Mouse (Mus musculus): ENCODE data around the gene Smarcc1. TPM values are rescaled to one million over a fixed set of nuclear protein-coding genes. Genes with fewer than 3 reads are reported as not detected.
A peak's percentile ranks its signal among the peaks of the same experiment; 100 is the strongest.

Smarcc1 gene
- polyA plus RNA-seq, 1 experiment from 2014 or later = 190 TPM

- no peak overlapping the region for H3K4me2 ChIP-seq (ENCODE audit: low read depth, low read length)
- no peaks in the 10 kb centered on the region for H3K4me1 ChIP-seq (ENCODE audit: control insufficient read depth, insufficient read depth, low read length)
- no peak overlapping the region for H3K9ac ChIP-seq (replicated peaks; ENCODE audit: low read length)
- DNase-seq (ENCODE audit: low spot score) (no peak), ATAC-seq (replicated peaks; ENCODE audit: insufficient number of reproducible peaks, low FRiP score, low TSS enrichment, low read depth) (no peak)
- H3K9me3 ChIP-seq (replicated peaks; ENCODE audit: control insufficient read depth, low read length) = no peaks in the 10 kb centered on the region
- H3K27me3 ChIP-seq (ENCODE audit: control insufficient read depth, insufficient read depth, low read length) = no peaks in the 10 kb centered on the region
- H3K27ac ChIP-seq (replicated peaks; ENCODE audit: low read depth, low read length) = no peak overlapping the region
- H3K4me3 ChIP-seq (ENCODE audit: low read depth, low read length) = no peak overlapping the region
- WGBS = 93% methylated on average over 5 of the region's 5 CpGs
- H3K36me3 ChIP-seq (replicated peaks; ENCODE audit: control insufficient read depth, insufficient read depth, low read depth, low read length) = peaks cover 25% of the 10 kb centered on the region
Observed at GRCm38 (mm10) chr9:110170858-110171257, 53.4 kb downstream of the Smarcc1 start.

GRCm38 (mm10) chr9:110199870-110200269 is 82.4 kb downstream of the Smarcc1 start:
- no peak overlapping the region for H3K4me3 ChIP-seq (ENCODE audit: low read depth, low read length)
- WGBS = 89% methylated on average over 2 of the region's 2 CpGs
- peaks cover 23% of the 10 kb centered on the region for H3K36me3 ChIP-seq (replicated peaks; ENCODE audit: control insufficient read depth, insufficient read depth, low read depth, low read length)
- H3K4me1 ChIP-seq (ENCODE audit: control insufficient read depth, insufficient read depth, low read length) = no peaks in the 10 kb centered on the region
- H3K27ac ChIP-seq (replicated peaks; ENCODE audit: low read depth, low read length) = no peak overlapping the region
- H3K4me2 ChIP-seq (ENCODE audit: low read depth, low read length) = no peak overlapping the region
- H3K9me3 ChIP-seq (replicated peaks; ENCODE audit: control insufficient read depth, low read length) = no peaks in the 10 kb centered on the region
- ATAC-seq (replicated peaks; ENCODE audit: insufficient number of reproducible peaks, low FRiP score, low TSS enrichment, low read depth) (no peak), DNase-seq (ENCODE audit: low spot score) (no peak)
- H3K27me3 ChIP-seq (ENCODE audit: control insufficient read depth, insufficient read depth, low read length) = no peaks in the 10 kb centered on the region
- H3K9ac ChIP-seq (replicated peaks; ENCODE audit: low read length) = no peak overlapping the region

GRCm38 (mm10) chr9:110205526-110206404 is 88.3 kb downstream of the Smarcc1 start:
- peaks cover 5% of the 10 kb centered on the region for H3K36me3 ChIP-seq (replicated peaks; ENCODE audit: control insufficient read depth, insufficient read depth, low read depth, low read length)

GRCm38 (mm10) chr9:110206437-110206836 is 88.9 kb downstream of the Smarcc1 start:
- Histone ChIP-seq H3K9me3 (replicated peaks; ENCODE audit: control insufficient read depth, low read length) (no peaks in the 10 kb centered on the region), H3K27me3 (ENCODE audit: control insufficient read depth, insufficient read depth, low read length) (no peaks in the 10 kb centered on the region), H3K27ac (replicated peaks; ENCODE audit: low read depth, low read length) (no peak overlapping the region), H3K4me3 (ENCODE audit: low read depth, low read length) (no peak overlapping the region), H3K36me3 (replicated peaks; ENCODE audit: control insufficient read depth, insufficient read depth, low read depth, low read length) (peaks cover 5% of the 10 kb centered on the region), H3K4me1 (ENCODE audit: control insufficient read depth, insufficient read depth, low read length) (no peaks in the 10 kb centered on the region), H3K4me2 (ENCODE audit: low read depth, low read length) (no peak overlapping the region), H3K9ac (replicated peaks; ENCODE audit: low read length) (no peak overlapping the region)
- DNase-seq (ENCODE audit: low spot score) (no peak), ATAC-seq (replicated peaks; ENCODE audit: insufficient number of reproducible peaks, low FRiP score, low TSS enrichment, low read depth) (no peak)
- WGBS = 52% methylated on average over 2 of the region's 2 CpGs

More at GRCm38 (mm10) chr9:110205526-110206404, 88.3 kb downstream of the Smarcc1 start:
- Histone ChIP-seq H3K4me2 (ENCODE audit: low read depth, low read length) (no peak overlapping the region), H3K27me3 (ENCODE audit: control insufficient read depth, insufficient read depth, low read length) (no peaks in the 10 kb centered on the region), H3K4me3 (ENCODE audit: low read depth, low read length) (no peak overlapping the region), H3K9ac (replicated peaks; ENCODE audit: low read length) (no peak overlapping the region), H3K4me1 (ENCODE audit: control insufficient read depth, insufficient read depth, low read length) (no peaks in the 10 kb centered on the region), H3K27ac (replicated peaks; ENCODE audit: low read depth, low read length) (peak overlapping the region; percentile 37), H3K9me3 (replicated peaks; ENCODE audit: control insufficient read depth, low read length) (no peaks in the 10 kb centered on the region)
- 18% methylated on average over 15 of the region's 15 CpGs for WGBS
- peak; percentile 84 for DNase-seq (ENCODE audit: low spot score)
- peak; percentile 96 for ATAC-seq (replicated peaks; ENCODE audit: insufficient number of reproducible peaks, low FRiP score, low TSS enrichment, low read depth)

GRCm38 (mm10) chr9:110208265-110208664 is 90.8 kb downstream of the Smarcc1 start:
- H3K27me3 ChIP-seq (ENCODE audit: control insufficient read depth, insufficient read depth, low read length) = no peaks in the 10 kb centered on the region
- H3K4me1 ChIP-seq (ENCODE audit: control insufficient read depth, insufficient read depth, low read length) = no peaks in the 10 kb centered on the region
- H3K27ac ChIP-seq (replicated peaks; ENCODE audit: low read depth, low read length) = no peak overlapping the region
- no peak for ATAC-seq (replicated peaks; ENCODE audit: insufficient number of reproducible peaks, low FRiP score, low TSS enrichment, low read depth)
- 78% methylated on average over 7 of the region's 7 CpGs for whole genome bisulfite sequencing
- no peak for DNase-seq (ENCODE audit: low spot score)
- H3K36me3 ChIP-seq (replicated peaks; ENCODE audit: control insufficient read depth, insufficient read depth, low read depth, low read length) = peaks cover 6% of the 10 kb centered on the region
- no peak overlapping the region for H3K4me3 ChIP-seq (ENCODE audit: low read depth, low read length)
- no peaks in the 10 kb centered on the region for H3K9me3 ChIP-seq (replicated peaks; ENCODE audit: control insufficient read depth, low read length)
- H3K4me2 ChIP-seq (ENCODE audit: low read depth, low read length) = no peak overlapping the region
- no peak overlapping the region for H3K9ac ChIP-seq (replicated peaks; ENCODE audit: low read length)

GRCm38 (mm10) chr9:110208967-110209366 is 91.5 kb downstream of the Smarcc1 start:
- Histone ChIP-seq H3K27ac (replicated peaks; ENCODE audit: low read depth, low read length) (no peak overlapping the region), H3K4me2 (ENCODE audit: low read depth, low read length) (no peak overlapping the region), H3K27me3 (ENCODE audit: control insufficient read depth, insufficient read depth, low read length) (no peaks in the 10 kb centered on the region), H3K4me1 (ENCODE audit: control insufficient read depth, insufficient read depth, low read length) (no peaks in the 10 kb centered on the region), H3K9ac (replicated peaks; ENCODE audit: low read length) (no peak overlapping the region), H3K36me3 (replicated peaks; ENCODE audit: control insufficient read depth, insufficient read depth, low read depth, low read length) (peaks cover 6% of the 10 kb centered on the region), H3K4me3 (ENCODE audit: low read depth, low read length) (no peak overlapping the region), H3K9me3 (replicated peaks; ENCODE audit: control insufficient read depth, low read length) (no peaks in the 10 kb centered on the region)
- DNase-seq (ENCODE audit: low spot score) = no peak
- no peak for ATAC-seq (replicated peaks; ENCODE audit: insufficient number of reproducible peaks, low FRiP score, low TSS enrichment, low read depth)
- WGBS = 87% methylated on average over 3 of the region's 3 CpGs

- no peak overlapping the region for H3K4me2 ChIP-seq (ENCODE audit: low read depth, low read length)
- H3K4me1 ChIP-seq (ENCODE audit: control insufficient read depth, insufficient read depth, low read length) = no peaks in the 10 kb centered on the region
- no peak overlapping the region for H3K9ac ChIP-seq (replicated peaks; ENCODE audit: low read length)
- no peak overlapping the region for H3K27ac ChIP-seq (replicated peaks; ENCODE audit: low read depth, low read length)
- no peaks in the 10 kb centered on the region for H3K27me3 ChIP-seq (ENCODE audit: control insufficient read depth, insufficient read depth, low read length)
- 94% methylated on average over 4 of the region's 4 CpGs for WGBS
- DNase-seq (ENCODE audit: low spot score) (no peak), ATAC-seq (replicated peaks; ENCODE audit: insufficient number of reproducible peaks, low FRiP score, low TSS enrichment, low read depth) (no peak)
- H3K9me3 ChIP-seq (replicated peaks; ENCODE audit: control insufficient read depth, low read length) = no peaks in the 10 kb centered on the region
- peaks cover 11% of the 10 kb centered on the region for H3K36me3 ChIP-seq (replicated peaks; ENCODE audit: control insufficient read depth, insufficient read depth, low read depth, low read length)
- no peak overlapping the region for H3K4me3 ChIP-seq (ENCODE audit: low read depth, low read length)
Observed at GRCm38 (mm10) chr9:110224273-110224672, 106.8 kb downstream of the Smarcc1 start.

- 94% methylated on average over 4 of the region's 4 CpGs for WGBS
- ATAC-seq (replicated peaks; ENCODE audit: insufficient number of reproducible peaks, low FRiP score, low TSS enrichment, low read depth) (no peak), DNase-seq (ENCODE audit: low spot score) (no peak)
- Histone ChIP-seq H3K9ac (replicated peaks; ENCODE audit: low read length) (no peak overlapping the region), H3K4me1 (ENCODE audit: control insufficient read depth, insufficient read depth, low read length) (no peaks in the 10 kb centered on the region), H3K27me3 (ENCODE audit: control insufficient read depth, insufficient read depth, low read length) (no peaks in the 10 kb centered on the region), H3K4me2 (ENCODE audit: low read depth, low read length) (no peak overlapping the region), H3K36me3 (replicated peaks; ENCODE audit: control insufficient read depth, insufficient read depth, low read depth, low read length) (peaks cover 11% of the 10 kb centered on the region), H3K9me3 (replicated peaks; ENCODE audit: control insufficient read depth, low read length) (no peaks in the 10 kb centered on the region), H3K27ac (replicated peaks; ENCODE audit: low read depth, low read length) (no peak overlapping the region), H3K4me3 (ENCODE audit: low read depth, low read length) (no peak overlapping the region)
Observed at GRCm38 (mm10) chr9:110226191-110226590, 108.7 kb downstream of the Smarcc1 start.
